Mouse (Mus musculus): ENCODE results near the gene Fermt3.
"Not testable (repeated sequence)": the region's sequence is repeated elsewhere in the genome, so short reads cannot be mapped to it uniquely, and the experiment has no call there.

Fermt3 gene

GRCm38 (mm10) chr19:6991166-6991565, 28.1 kb downstream of the Fermt3 start:
- not testable (repeated sequence) for DNase-seq (ENCODE audit: low read depth, low spot score)

GRCm38 (mm10) chr19:6990712-6991111, 28.6 kb downstream of the Fermt3 start:
- DNase-seq (ENCODE audit: low read depth, low spot score), result no peak

GRCm38 (mm10) chr19:6989251-6989650, 30.0 kb downstream of the Fermt3 start:
- DNase-seq (ENCODE audit: low read depth, low spot score), result no peak

- no peak for DNase-seq (ENCODE audit: low read depth, low spot score)
These were observed 31.4 kb downstream of the Fermt3 start for GRCm38 (mm10) chr19:6987904-6988285.

DNA sequence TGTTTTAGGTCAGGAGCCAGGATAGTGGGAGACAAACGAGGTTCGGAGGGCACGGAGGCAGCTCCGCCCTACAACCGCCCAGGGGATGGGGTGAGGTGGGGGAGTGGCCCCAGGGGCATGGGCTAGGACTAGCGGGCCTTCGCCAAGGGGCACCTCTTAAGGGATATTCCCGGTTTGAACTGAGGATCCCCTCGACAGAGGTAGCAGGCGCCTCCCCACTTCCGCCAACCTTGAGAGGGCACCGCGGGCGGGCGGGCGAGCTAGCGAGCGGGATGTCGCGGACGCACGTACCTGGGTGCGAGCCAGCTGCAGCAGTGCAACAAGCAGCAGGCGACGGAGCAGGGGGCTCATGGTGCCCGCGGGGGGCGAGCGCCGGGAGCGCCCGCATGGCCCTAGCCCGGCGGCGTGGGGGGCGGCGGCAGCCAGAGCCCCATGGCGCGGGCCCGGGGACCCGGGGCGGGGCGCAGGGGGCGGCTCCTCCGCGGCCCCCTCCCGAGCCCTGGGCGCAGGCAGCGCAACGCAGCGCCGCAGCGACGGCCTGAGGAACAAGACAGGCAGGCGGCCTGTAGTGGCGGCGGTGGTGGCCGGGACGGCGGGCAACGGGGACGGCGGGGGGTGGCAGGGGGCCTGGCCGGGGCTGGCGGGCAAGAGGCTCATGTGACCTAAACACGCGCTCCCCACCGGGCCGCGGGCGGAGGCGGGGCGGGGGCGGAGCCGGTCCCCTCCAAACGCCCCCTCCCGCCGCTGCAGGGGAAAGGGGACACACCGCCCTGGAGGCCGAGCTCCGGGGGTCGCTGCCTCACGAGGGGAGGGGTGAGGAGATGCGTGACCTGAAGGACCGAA, 32.0 kb downstream of the Fermt3 start, which contains the start of gene Vegfb:
TSS of gene Vegfb (minus strand) at position 591 of the 843 bp plus-strand sequence.
- DNase-seq (ENCODE audit: low read depth, low spot score), result peak; percentile 47

DNA sequence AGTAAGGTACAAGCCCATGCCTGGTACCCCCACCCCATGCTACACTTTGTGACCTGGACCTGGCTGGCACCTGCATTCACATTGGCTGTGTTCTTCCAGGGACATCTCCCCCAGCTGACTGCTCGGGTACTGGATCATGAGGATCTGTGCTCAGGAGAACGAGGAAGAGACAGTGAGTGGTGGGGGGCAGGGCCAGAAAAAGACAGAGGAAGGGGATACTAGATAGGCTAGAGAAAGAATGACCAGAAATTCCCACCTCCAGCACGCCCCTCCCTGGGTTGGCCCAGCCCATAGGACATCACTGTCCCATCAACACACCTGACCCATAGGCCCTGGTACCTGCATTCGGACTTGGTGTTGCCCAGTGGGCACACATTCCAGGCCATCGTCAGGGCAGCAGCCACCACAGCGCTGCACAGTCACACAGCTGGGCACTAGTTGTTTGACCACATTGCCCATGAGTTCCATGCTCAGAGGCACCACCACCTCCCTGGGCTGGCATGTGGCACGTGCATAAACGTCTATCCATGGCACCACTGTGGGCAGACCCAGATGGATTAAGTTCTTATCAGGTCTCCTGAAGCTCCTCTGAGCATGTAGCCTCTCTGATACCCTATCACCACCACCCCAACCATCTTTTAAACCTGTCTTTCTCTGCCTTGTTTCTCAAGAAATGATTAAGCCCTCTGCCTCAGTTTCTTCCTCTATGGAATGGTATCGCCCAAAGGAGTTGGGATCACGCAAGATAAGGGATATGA, 33.1 kb downstream of the Fermt3 start:
- no peak for DNase-seq (ENCODE audit: low read depth, low spot score)

DNA sequence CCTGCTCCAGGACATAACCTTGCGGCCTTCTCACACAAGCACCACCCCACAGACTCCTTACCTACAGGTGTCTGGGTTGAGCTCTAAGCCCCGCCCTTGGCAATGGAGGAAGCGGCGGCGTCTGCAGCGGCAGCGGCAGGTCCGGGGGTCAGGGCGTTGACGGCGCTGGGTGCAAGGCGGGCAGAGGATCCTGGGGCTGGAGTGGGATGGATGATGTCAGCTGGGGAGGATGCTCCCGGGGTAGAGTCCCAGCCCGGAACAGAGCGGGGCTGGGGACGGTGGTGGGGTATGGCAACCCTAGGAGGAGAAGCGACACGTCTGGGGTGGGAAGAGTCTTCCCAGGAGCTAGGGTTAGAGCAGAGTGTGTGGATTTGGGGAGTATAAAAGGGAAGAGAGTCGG, 34.0 kb downstream of the Fermt3 start:
- no peak for DNase-seq (ENCODE audit: low read depth, low spot score)

GRCm38 (mm10) chr19:6983621-6984020, 35.6 kb downstream of the Fermt3 start:
- no peak for DNase-seq (ENCODE audit: low read depth, low spot score)

GRCm38 (mm10) chr19:6981465-6981864, 37.8 kb downstream of the Fermt3 start:
- DNase-seq (ENCODE audit: low read depth, low spot score), result no peak

DNA sequence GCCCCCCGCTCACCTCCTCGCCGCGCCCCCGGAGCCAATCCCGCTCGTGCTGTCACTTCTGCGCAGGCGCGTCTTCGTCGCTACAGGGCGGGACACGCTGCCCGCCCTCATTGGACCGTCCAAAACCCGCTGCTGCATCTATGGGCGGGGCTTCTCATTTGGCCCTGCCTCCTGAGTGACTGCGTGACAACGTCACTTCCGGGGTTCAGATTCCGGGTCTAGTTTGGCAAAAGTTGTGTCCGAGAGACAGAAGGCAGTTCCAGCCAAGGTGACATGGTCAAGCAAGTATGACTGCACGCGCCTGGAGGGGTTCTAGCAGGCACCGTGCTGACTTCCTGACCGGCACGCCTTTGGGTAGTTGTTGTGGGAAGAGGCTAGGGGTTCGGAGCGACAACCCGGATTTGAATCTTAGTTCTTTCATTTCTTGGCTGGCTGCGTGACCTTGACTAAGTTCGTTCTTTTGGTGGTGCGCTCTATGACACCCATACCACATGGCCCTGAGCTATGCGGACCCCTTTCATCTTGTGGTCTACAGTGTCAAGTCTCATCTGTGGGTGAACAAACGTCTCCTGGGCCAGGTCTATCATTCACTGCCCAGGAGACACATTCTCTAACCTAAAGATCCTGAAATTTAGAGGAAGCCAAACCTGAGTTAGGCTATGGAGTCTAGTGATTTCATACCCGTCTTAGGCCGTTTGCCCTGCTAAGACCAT, 38.7 kb downstream of the Fermt3 start, which contains the start of gene Fkbp2:
TSS of gene Fkbp2 (minus strand) at position 121 of the 713 bp plus-strand sequence.
- DNase-seq (ENCODE audit: low read depth, low spot score), result peak; percentile 99

- DNase-seq (ENCODE audit: low read depth, low spot score), result peak; percentile 99
These were observed 39.5 kb downstream of the Fermt3 start for GRCm38 (mm10) chr19:6979486-6980380.

GRCm38 (mm10) chr19:6979001-6979479, 40.2 kb downstream of the Fermt3 start:
- peak; percentile 43 for DNase-seq (ENCODE audit: low read depth, low spot score)

DNA sequence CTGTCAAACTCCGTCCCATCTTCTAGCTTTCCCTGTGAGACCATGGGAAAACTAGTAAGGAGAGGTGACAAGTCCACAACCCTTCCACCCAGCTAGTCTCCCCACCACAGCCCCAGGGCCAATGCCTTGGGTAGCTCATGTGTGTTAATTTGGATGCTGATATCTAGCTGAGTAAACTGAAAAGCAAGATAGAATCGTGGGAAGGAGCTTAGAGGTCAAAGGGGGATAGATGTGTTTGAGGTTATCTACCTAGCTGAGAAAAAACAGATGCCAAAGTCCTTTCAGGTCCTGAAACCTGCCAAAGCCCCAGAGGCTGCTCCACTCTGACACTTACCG, 40.7 kb downstream of the Fermt3 start:
- DNase-seq (ENCODE audit: low read depth, low spot score), result no peak

- DNase-seq (ENCODE audit: low read depth, low spot score), result no peak
These were observed 41.3 kb downstream of the Fermt3 start for GRCm38 (mm10) chr19:6977759-6978638.

- peak; percentile 83 for DNase-seq (ENCODE audit: low read depth, low spot score)
These were observed 43.4 kb downstream of the Fermt3 start, which contains the start of gene Plcb3 for GRCm38 (mm10) chr19:6975537-6976521. TSS of gene Plcb3 (minus strand) at chr19:6976470.

DNA sequence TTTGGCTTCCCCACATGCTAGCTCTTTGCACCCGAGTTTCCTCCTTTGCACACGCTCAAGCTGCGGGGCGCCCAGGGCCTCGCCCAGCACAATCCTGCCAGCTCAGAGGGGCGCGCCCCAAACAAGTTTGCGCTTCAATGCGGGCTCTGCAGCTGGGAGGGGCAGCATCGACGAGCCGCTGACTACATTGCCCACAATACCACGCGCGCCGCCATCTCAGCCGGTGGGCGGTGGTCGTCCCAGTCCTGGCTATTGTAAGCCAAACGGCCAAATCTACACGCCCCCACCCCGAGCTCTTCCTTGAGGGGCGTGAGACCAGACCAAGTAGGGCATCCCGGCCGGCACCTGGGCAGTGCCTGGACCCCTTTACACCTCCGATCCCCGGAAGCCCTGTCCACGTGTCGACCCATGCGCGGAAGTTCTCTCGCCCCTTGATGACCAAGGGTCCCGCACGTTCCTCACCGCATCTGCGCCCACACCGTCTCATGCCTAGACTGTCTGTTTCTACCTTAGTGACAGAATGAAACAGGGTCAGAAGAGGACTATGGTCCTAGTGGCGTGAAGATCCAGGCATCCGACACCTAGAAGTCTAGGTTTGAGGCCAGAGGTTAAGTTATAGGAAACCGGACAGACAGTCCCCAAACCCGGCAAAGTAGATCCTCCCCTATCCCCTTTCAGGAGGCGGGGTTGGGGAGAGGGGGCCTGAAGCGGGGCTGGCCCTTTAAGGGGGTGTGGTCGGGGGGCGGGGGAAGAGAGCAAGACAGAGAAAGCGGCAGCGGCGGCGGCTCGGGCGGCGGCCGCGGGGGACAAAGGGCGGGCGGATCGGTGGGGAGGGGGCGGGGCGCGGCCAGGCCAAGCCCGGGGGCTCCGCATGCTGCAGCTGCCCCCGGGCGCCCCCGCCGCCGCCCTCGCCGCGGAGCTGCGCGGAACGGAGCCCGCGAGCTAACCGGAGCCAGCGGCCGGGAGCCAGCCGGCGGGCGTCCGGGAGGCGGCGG, 44.8 kb downstream of the Fermt3 start, which contains the start of gene Ppp1r14b:
TSS of gene Ppp1r14b (plus strand) at position 758 of the 995 bp plus-strand sequence.
- peak; percentile 89 for DNase-seq (ENCODE audit: low read depth, low spot score)

DNA sequence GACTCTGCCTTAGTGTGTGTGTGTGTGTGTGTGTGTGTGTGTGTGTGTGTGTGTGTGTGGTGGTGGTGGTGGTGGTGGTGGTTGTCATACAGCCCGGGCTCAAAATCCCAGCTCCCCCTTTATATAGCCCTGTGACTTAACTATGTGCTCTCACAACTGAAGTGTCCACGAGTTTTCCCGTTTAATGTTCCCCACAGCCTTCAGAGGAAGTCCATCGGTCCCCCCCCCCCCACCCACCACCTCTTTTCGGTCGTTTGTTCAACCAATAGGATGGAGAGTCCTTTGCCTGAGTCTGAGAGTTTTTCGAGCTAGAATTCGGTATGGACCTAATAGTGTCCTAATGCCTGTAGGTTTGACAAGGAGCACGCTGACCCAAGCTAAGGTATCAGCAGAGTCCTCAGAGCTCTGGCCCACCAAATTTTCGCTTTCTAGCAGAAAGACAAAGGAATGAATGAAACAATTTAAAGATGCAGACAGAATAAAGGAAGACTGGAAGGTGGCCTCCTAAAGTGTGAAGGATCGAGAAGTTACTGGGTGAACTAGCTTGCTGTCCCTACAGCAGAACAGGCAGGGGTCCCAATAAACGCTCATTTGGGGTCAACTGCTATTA, 45.6 kb downstream of the Fermt3 start:
- no peak for DNase-seq (ENCODE audit: low read depth, low spot score)
